Mouse (Mus musculus) kidney, embryonic 16.5 days (tissue): ENCODE measurements around the gene Tifa. TPM values are rescaled to one million over a fixed set of nuclear protein-coding genes. Genes with fewer than 3 reads are reported as not detected.

Experiments used
- ATAC-seq: fragments of 200-750 bp; cut with Nextera tagmentation; 2 replicates; pipeline ENCODE4 v1.8.0; 2017; ENCODE audit warnings: moderate TSS enrichment; ENCODE audit not compliant: low FRiP score, low TSS enrichment
- H3K27ac ChIP-seq: fragments of 300-500 bp; sonication (generic); 2 replicates; pipeline ENCODE4 v1.5.1; 2014; ENCODE audit warnings: low read length
- H3K27me3 ChIP-seq: fragments of 300-500 bp; sonication (generic); 2 replicates; pipeline ENCODE4 v1.6.1; 2014; ENCODE audit warnings: low read length, control low read depth, mixed read lengths; ENCODE audit not compliant: insufficient read depth
- H3K36me3 ChIP-seq: fragments of 300-500 bp; sonication (generic); 2 replicates; pipeline ENCODE4 v1.6.1; 2014; ENCODE audit warnings: low read length, control low read depth, mixed read lengths; ENCODE audit not compliant: insufficient read depth
- H3K4me1 ChIP-seq: fragments of 300-500 bp; sonication (generic); 2 replicates; pipeline ENCODE4 v1.6.1; 2014; ENCODE audit warnings: low read length, control low read depth, mixed read lengths; ENCODE audit not compliant: insufficient read depth
- H3K4me2 ChIP-seq: fragments of 300-500 bp; sonication (generic); replicated peaks from 2 replicates; pipeline ENCODE4 v1.6.1; 2014; ENCODE audit warnings: low read depth, low read length
- H3K4me3 ChIP-seq: fragments of 300-500 bp; sonication (generic); 2 replicates; pipeline ENCODE4 v1.5.1; 2014; ENCODE audit warnings: mild to moderate bottlenecking, low read length
- H3K9ac ChIP-seq: fragments of 300-500 bp; sonication (generic); replicated peaks from 2 replicates; pipeline ENCODE4 v1.6.1; 2014; ENCODE audit warnings: low read length
- H3K9me3 ChIP-seq: fragments of 300-500 bp; sonication (generic); 2 replicates; pipeline ENCODE4 v1.6.1; 2016; ENCODE audit warnings: low read length, control low read depth
- WGBS: fragments of 180-500 bp; shearing (Covaris S2); extraction: QIAGEN DNeasy Blood & Tissue Kit; methylation state at CpG from one replicate; pipeline ENCODE4 v1.1.7; 2014; 5-methylcytosine and 5-hydroxymethylcytosine counted together
- polyA plus RNA-seq: library from polyadenylated mRNA; unstranded; fragments of >200 nt; fragmentation: Nextera tagmentation; extraction: Ambion mirVana; gene quantifications from 2 replicates; pipeline ENCODE4 v1.2.1, GENCODE M21; 2015

Gene Tifa
- polyA plus RNA-seq, 1 experiment from 2014 or later: 5.4 TPM

GRCm38 (mm10) chr3:127757886-127758301, 31.7 kb upstream of the Tifa start:
- no peak overlapping the region for H3K27ac ChIP-seq
- H3K27me3 ChIP-seq: peaks cover 41% of the 10 kb centered on the region
- no peak overlapping the region for H3K9ac ChIP-seq
- H3K4me1 ChIP-seq: no peaks in the 10 kb centered on the region
- H3K4me2 ChIP-seq: no peak overlapping the region
- no peak overlapping the region for H3K4me3 ChIP-seq
- no peak for ATAC-seq
- H3K9me3 ChIP-seq: no peaks in the 10 kb centered on the region
- H3K36me3 ChIP-seq: no peaks in the 10 kb centered on the region

GRCm38 (mm10) chr3:127758806-127759205, 30.8 kb upstream of the Tifa start:
- WGBS: 61% methylated on average over 4 of the region's 4 CpGs
- ATAC-seq: no peak
- Histone ChIP-seq H3K9ac (no peak overlapping the region), H3K4me1 (no peaks in the 10 kb centered on the region), H3K36me3 (no peaks in the 10 kb centered on the region), H3K27me3 (peaks cover 40% of the 10 kb centered on the region), H3K4me3 (no peak overlapping the region), H3K4me2 (no peak overlapping the region), H3K9me3 (no peaks in the 10 kb centered on the region), H3K27ac (no peak overlapping the region)

GRCm38 (mm10) chr3:127759212-127759611, 30.4 kb upstream of the Tifa start:
- WGBS: 18% methylated on average over 8 of the region's 8 CpGs
- ATAC-seq: no peak

GRCm38 (mm10) chr3:127762403-127762802, 27.2 kb upstream of the Tifa start:
- H3K27me3 ChIP-seq: peaks cover 19% of the 10 kb centered on the region
- no peak overlapping the region for H3K4me2 ChIP-seq
- H3K9ac ChIP-seq: no peak overlapping the region
- H3K27ac ChIP-seq: no peak overlapping the region
- no peak overlapping the region for H3K4me3 ChIP-seq
- WGBS: 51% methylated on average over 8 of the region's 8 CpGs
- ATAC-seq: no peak
- H3K4me1 ChIP-seq: no peaks in the 10 kb centered on the region
- H3K36me3 ChIP-seq: no peaks in the 10 kb centered on the region
- no peaks in the 10 kb centered on the region for H3K9me3 ChIP-seq

More at GRCm38 (mm10) chr3:127759212-127759611, 30.4 kb upstream of the Tifa start:
- no peak overlapping the region for H3K27ac ChIP-seq
- H3K9ac ChIP-seq: no peak overlapping the region
- no peak overlapping the region for H3K4me3 ChIP-seq
- H3K27me3 ChIP-seq: peaks cover 36% of the 10 kb centered on the region
- H3K36me3 ChIP-seq: no peaks in the 10 kb centered on the region
- H3K4me1 ChIP-seq: no peaks in the 10 kb centered on the region
- no peaks in the 10 kb centered on the region for H3K9me3 ChIP-seq
- no peak overlapping the region for H3K4me2 ChIP-seq

- no peak for ATAC-seq
- Histone ChIP-seq H3K4me2 (no peak overlapping the region), H3K4me3 (no peak overlapping the region), H3K27me3 (peaks cover 18% of the 10 kb centered on the region), H3K9me3 (no peaks in the 10 kb centered on the region), H3K4me1 (no peaks in the 10 kb centered on the region), H3K27ac (no peak overlapping the region), H3K36me3 (no peaks in the 10 kb centered on the region), H3K9ac (no peak overlapping the region)
- WGBS: 23% methylated on average over 7 of the region's 7 CpGs
Observed at GRCm38 (mm10) chr3:127763076-127763612, 26.5 kb upstream of the Tifa start.

- Histone ChIP-seq H3K9me3 (no peaks in the 10 kb centered on the region), H3K27me3 (peaks cover 7% of the 10 kb centered on the region), H3K27ac (no peak overlapping the region), H3K4me3 (no peak overlapping the region), H3K4me1 (no peaks in the 10 kb centered on the region), H3K9ac (no peak overlapping the region), H3K36me3 (no peaks in the 10 kb centered on the region), H3K4me2 (no peak overlapping the region)
- WGBS: 63% methylated on average over 5 of the region's 5 CpGs
- no peak for ATAC-seq
Observed at GRCm38 (mm10) chr3:127764541-127764940, 25.1 kb upstream of the Tifa start.

GRCm38 (mm10) chr3:127765971-127766370, 23.6 kb upstream of the Tifa start:
- WGBS: 72% methylated on average over 3 of the region's 3 CpGs
- Histone ChIP-seq H3K9me3 (no peaks in the 10 kb centered on the region), H3K36me3 (no peaks in the 10 kb centered on the region), H3K9ac (no peak overlapping the region), H3K27ac (no peak overlapping the region), H3K27me3 (no peaks in the 10 kb centered on the region), H3K4me2 (no peak overlapping the region), H3K4me3 (no peak overlapping the region), H3K4me1 (no peaks in the 10 kb centered on the region)
- no peak for ATAC-seq

GRCm38 (mm10) chr3:127769146-127769545, 20.5 kb upstream of the Tifa start:
- no peak for ATAC-seq
- H3K27ac ChIP-seq: no peak overlapping the region
- WGBS: 84% methylated on average over 11 of the region's 11 CpGs
- H3K36me3 ChIP-seq: no peaks in the 10 kb centered on the region
- H3K9ac ChIP-seq: no peak overlapping the region
- H3K27me3 ChIP-seq: no peaks in the 10 kb centered on the region
- no peaks in the 10 kb centered on the region for H3K9me3 ChIP-seq
- no peaks in the 10 kb centered on the region for H3K4me1 ChIP-seq
- H3K4me3 ChIP-seq: no peak overlapping the region
- H3K4me2 ChIP-seq: no peak overlapping the region

- under 1% methylated on average over 24 of the region's 24 CpGs for WGBS
- Histone ChIP-seq H3K27me3 (no peaks in the 10 kb centered on the region), H3K4me1 (no peaks in the 10 kb centered on the region), H3K4me3 (peak within 1 kb of the TSS; percentile 53), H3K9me3 (no peaks in the 10 kb centered on the region), H3K36me3 (no peaks in the 10 kb centered on the region), H3K27ac (peak within 1 kb of the TSS; percentile 30; the same call in 1 of the 2 replicates), H3K9ac (peak within 1 kb of the TSS; percentile 57), H3K4me2 (peak within 1 kb of the TSS; percentile 69)
- ATAC-seq: peak; percentile 88
Observed at GRCm38 (mm10) chr3:127780021-127780644, 9.5 kb upstream of the Tifa start, which contains the start of gene Alpk1. Alpk1 (minus strand) TSS chr3:127780527.

- Histone ChIP-seq H3K27me3 (no peaks in the 10 kb centered on the region), H3K4me2 (no peak overlapping the region), H3K36me3 (no peaks in the 10 kb centered on the region), H3K9ac (no peak overlapping the region), H3K4me3 (no peak overlapping the region), H3K27ac (no peak overlapping the region), H3K4me1 (no peaks in the 10 kb centered on the region), H3K9me3 (no peaks in the 10 kb centered on the region)
- ATAC-seq: no peak
- 80% methylated on average over 9 of the region's 9 CpGs for WGBS
Observed at GRCm38 (mm10) chr3:127780921-127781320, 8.7 kb upstream of the Tifa start.
